Mouse (Mus musculus): Measurements from ENCODE around the gene Tmem9b. TPM values are rescaled to one million over a fixed set of nuclear protein-coding genes. Genes with fewer than 3 reads are reported as not detected.

Gene Tmem9b
- polyA plus RNA-seq, 1 experiment from 2014 or later, result 115 TPM

GRCm38 (mm10) chr7:109703190-109704015 is 49.3 kb downstream of the Tmem9b start, which contains the start of the genes St5 and Akip1:
Gene St5, minus strand, starts transcription at chr7:109703605.
Gene Akip1, plus strand, starts transcription at chr7:109703690.
- Histone ChIP-seq H3K27me3 (replicated peaks; ENCODE audit: control insufficient read depth, insufficient read depth, low read length) (0 out of 2 replicates have a peak, but pooled peaks cover 3% of the 10 kb centered on the region), H3K9me3 (replicated peaks; ENCODE audit: control insufficient read depth, low read length) (no peaks in the 10 kb centered on the region), H3K9ac (ENCODE audit: low read length) (peak within 1 kb of the TSS; percentile 75), H3K27ac (ENCODE audit: low read depth, low read length) (no peak within 1 kb of the TSS), H3K4me1 (ENCODE audit: control insufficient read depth, insufficient read depth, low read length) (peaks cover 2% of the 10 kb centered on the region; the same call in 1 of the 2 replicates), H3K36me3 (ENCODE audit: control insufficient read depth, insufficient read depth, low read length) (no peaks in the 10 kb centered on the region), H3K4me2 (ENCODE audit: low read length) (peak within 1 kb of the TSS; percentile 67), H3K4me3 (ENCODE audit: low read depth, low read length) (peak within 1 kb of the TSS; percentile 60)
- DNase-seq (ENCODE audit: low spot score) (peak; percentile 94), ATAC-seq (peak; percentile 97)
- WGBS, result 1% methylated on average over 61 of the region's 61 CpGs

GRCm38 (mm10) chr7:109702721-109703120 is 50.0 kb downstream of the Tmem9b start:
- 37% methylated on average over 4 of the region's 4 CpGs for WGBS
- DNase-seq (ENCODE audit: low spot score), result no peak

GRCm38 (mm10) chr7:109700213-109700612 is 52.5 kb downstream of the Tmem9b start:
- H3K9ac ChIP-seq (ENCODE audit: low read length), result no peak overlapping the region
- H3K4me1 ChIP-seq (ENCODE audit: control insufficient read depth, insufficient read depth, low read length), result peaks cover 2% of the 10 kb centered on the region; the same call in 1 of the 2 replicates
- DNase-seq (ENCODE audit: low spot score) (no peak), ATAC-seq (no peak)
- H3K27me3 ChIP-seq (replicated peaks; ENCODE audit: control insufficient read depth, insufficient read depth, low read length), result 0 out of 2 replicates have a peak, but pooled peaks cover 3% of the 10 kb centered on the region
- H3K9me3 ChIP-seq (replicated peaks; ENCODE audit: control insufficient read depth, low read length), result no peaks in the 10 kb centered on the region
- no peak overlapping the region for H3K4me2 ChIP-seq (ENCODE audit: low read length)
- no peaks in the 10 kb centered on the region for H3K36me3 ChIP-seq (ENCODE audit: control insufficient read depth, insufficient read depth, low read length)
- no peak overlapping the region for H3K27ac ChIP-seq (ENCODE audit: low read depth, low read length)
- H3K4me3 ChIP-seq (ENCODE audit: low read depth, low read length), result no peak overlapping the region

More at GRCm38 (mm10) chr7:109702721-109703120, 50.0 kb downstream of the Tmem9b start:
- Histone ChIP-seq H3K4me3 (ENCODE audit: low read depth, low read length) (peak overlapping the region; percentile 60; the same call in 1 of the 2 replicates), H3K4me1 (ENCODE audit: control insufficient read depth, insufficient read depth, low read length) (peaks cover 2% of the 10 kb centered on the region; the same call in 1 of the 2 replicates), H3K27me3 (replicated peaks; ENCODE audit: control insufficient read depth, insufficient read depth, low read length) (0 out of 2 replicates have a peak, but pooled peaks cover 3% of the 10 kb centered on the region), H3K27ac (ENCODE audit: low read depth, low read length) (no peak overlapping the region), H3K9ac (ENCODE audit: low read length) (no peak overlapping the region), H3K9me3 (replicated peaks; ENCODE audit: control insufficient read depth, low read length) (no peaks in the 10 kb centered on the region), H3K36me3 (ENCODE audit: control insufficient read depth, insufficient read depth, low read length) (no peaks in the 10 kb centered on the region), H3K4me2 (ENCODE audit: low read length) (peak overlapping the region; percentile 67)
- ATAC-seq, result no peak

- Histone ChIP-seq H3K27ac (ENCODE audit: low read depth, low read length) (no peak overlapping the region), H3K9ac (ENCODE audit: low read length) (no peak overlapping the region), H3K36me3 (ENCODE audit: control insufficient read depth, insufficient read depth, low read length) (no peaks in the 10 kb centered on the region), H3K9me3 (replicated peaks; ENCODE audit: control insufficient read depth, low read length) (no peaks in the 10 kb centered on the region), H3K4me1 (ENCODE audit: control insufficient read depth, insufficient read depth, low read length) (no peaks in the 10 kb centered on the region), H3K27me3 (replicated peaks; ENCODE audit: control insufficient read depth, insufficient read depth, low read length) (no peaks in the 10 kb centered on the region), H3K4me2 (ENCODE audit: low read length) (no peak overlapping the region), H3K4me3 (ENCODE audit: low read depth, low read length) (no peak overlapping the region)
- DNase-seq (ENCODE audit: low spot score) (no peak), ATAC-seq (no peak)
- 92% methylated on average over 10 of the region's 10 CpGs for WGBS
Observed at GRCm38 (mm10) chr7:109695339-109695726, 57.3 kb downstream of the Tmem9b start.

- ATAC-seq (no peak), DNase-seq (ENCODE audit: low spot score) (no peak)
- Histone ChIP-seq H3K4me1 (ENCODE audit: control insufficient read depth, insufficient read depth, low read length) (no peaks in the 10 kb centered on the region), H3K9ac (ENCODE audit: low read length) (no peak overlapping the region), H3K4me2 (ENCODE audit: low read length) (no peak overlapping the region), H3K27me3 (replicated peaks; ENCODE audit: control insufficient read depth, insufficient read depth, low read length) (no peaks in the 10 kb centered on the region), H3K36me3 (ENCODE audit: control insufficient read depth, insufficient read depth, low read length) (no peaks in the 10 kb centered on the region), H3K4me3 (ENCODE audit: low read depth, low read length) (no peak overlapping the region), H3K27ac (ENCODE audit: low read depth, low read length) (no peak overlapping the region), H3K9me3 (replicated peaks; ENCODE audit: control insufficient read depth, low read length) (no peaks in the 10 kb centered on the region)
- WGBS, result 77% methylated on average over 13 of the region's 13 CpGs
Observed at GRCm38 (mm10) chr7:109694576-109695338, 57.9 kb downstream of the Tmem9b start.

GRCm38 (mm10) chr7:109690961-109691360 is 61.7 kb downstream of the Tmem9b start:
- Histone ChIP-seq H3K9me3 (replicated peaks; ENCODE audit: control insufficient read depth, low read length) (no peaks in the 10 kb centered on the region), H3K27me3 (replicated peaks; ENCODE audit: control insufficient read depth, insufficient read depth, low read length) (no peaks in the 10 kb centered on the region), H3K4me3 (ENCODE audit: low read depth, low read length) (no peak overlapping the region), H3K9ac (ENCODE audit: low read length) (no peak overlapping the region), H3K36me3 (ENCODE audit: control insufficient read depth, insufficient read depth, low read length) (no peaks in the 10 kb centered on the region), H3K4me2 (ENCODE audit: low read length) (no peak overlapping the region), H3K27ac (ENCODE audit: low read depth, low read length) (no peak overlapping the region), H3K4me1 (ENCODE audit: control insufficient read depth, insufficient read depth, low read length) (no peaks in the 10 kb centered on the region)
- WGBS, result 92% methylated on average over 5 of the region's 5 CpGs
- DNase-seq (ENCODE audit: low spot score), result no peak
- no peak for ATAC-seq

- 86% methylated on average over 3 of the region's 3 CpGs for WGBS
- DNase-seq (ENCODE audit: low spot score), result no peak
- Histone ChIP-seq H3K27me3 (replicated peaks; ENCODE audit: control insufficient read depth, insufficient read depth, low read length) (no peaks in the 10 kb centered on the region), H3K27ac (ENCODE audit: low read depth, low read length) (no peak overlapping the region), H3K4me3 (ENCODE audit: low read depth, low read length) (no peak overlapping the region), H3K36me3 (ENCODE audit: control insufficient read depth, insufficient read depth, low read length) (no peaks in the 10 kb centered on the region), H3K4me2 (ENCODE audit: low read length) (no peak overlapping the region), H3K9me3 (replicated peaks; ENCODE audit: control insufficient read depth, low read length) (no peaks in the 10 kb centered on the region), H3K4me1 (ENCODE audit: control insufficient read depth, insufficient read depth, low read length) (no peaks in the 10 kb centered on the region), H3K9ac (ENCODE audit: low read length) (no peak overlapping the region)
- no peak for ATAC-seq
Observed at GRCm38 (mm10) chr7:109690101-109690500, 62.6 kb downstream of the Tmem9b start.

GRCm38 (mm10) chr7:109686585-109687128 is 66.0 kb downstream of the Tmem9b start:
- no peak overlapping the region for H3K4me3 ChIP-seq (ENCODE audit: low read depth, low read length)
- H3K9ac ChIP-seq (ENCODE audit: low read length), result no peak overlapping the region
- DNase-seq (ENCODE audit: low spot score), result peak; percentile 51
- ATAC-seq, result no peak; the same call in 1 of the 2 replicates
- no peaks in the 10 kb centered on the region for H3K9me3 ChIP-seq (replicated peaks; ENCODE audit: control insufficient read depth, low read length)
- no peak overlapping the region for H3K4me2 ChIP-seq (ENCODE audit: low read length)
- H3K36me3 ChIP-seq (ENCODE audit: control insufficient read depth, insufficient read depth, low read length), result no peaks in the 10 kb centered on the region
- H3K4me1 ChIP-seq (ENCODE audit: control insufficient read depth, insufficient read depth, low read length), result no peaks in the 10 kb centered on the region
- 13% methylated on average over 9 of the region's 9 CpGs for WGBS
- no peak overlapping the region for H3K27ac ChIP-seq (ENCODE audit: low read depth, low read length)
- H3K27me3 ChIP-seq (replicated peaks; ENCODE audit: control insufficient read depth, insufficient read depth, low read length), result no peaks in the 10 kb centered on the region

Measured in forebrain, embryonic 14.5 days (tissue).